Comparison of ENCODE assay signal across 12 mouse cellular contexts in the genomic region with DNA sequence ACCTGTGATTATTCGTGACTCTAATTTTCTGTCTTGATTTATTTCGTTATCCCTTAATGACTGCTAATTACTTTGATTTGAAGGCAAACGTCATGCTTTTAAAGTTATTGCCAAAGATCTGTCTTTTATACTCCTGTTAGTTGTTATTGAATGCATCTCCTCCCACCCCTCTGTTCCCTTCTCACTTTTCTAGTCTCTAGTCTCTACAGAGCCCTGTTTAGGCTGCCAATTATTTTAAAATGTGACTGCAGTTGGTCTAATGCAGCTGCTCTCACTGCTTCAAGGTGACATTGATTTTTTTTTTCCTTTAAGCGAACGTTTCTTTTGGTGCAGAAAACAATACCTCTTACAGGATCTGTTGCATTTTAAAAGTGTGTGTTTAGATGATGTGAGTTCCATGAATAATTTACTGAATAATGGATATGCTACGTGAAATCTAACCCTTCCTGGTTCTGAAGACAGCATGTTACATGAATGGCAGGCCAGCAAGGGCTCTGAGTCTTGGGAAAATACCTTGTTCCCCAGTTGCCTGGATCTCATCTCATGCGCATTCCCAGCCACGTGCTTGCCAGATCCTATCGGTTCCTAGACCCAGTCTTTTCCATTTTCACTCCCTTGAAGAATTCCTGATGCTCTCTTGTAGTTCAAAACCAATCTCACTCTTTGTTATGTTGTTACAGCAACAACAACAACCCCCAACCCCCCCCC.
DNase-seq lines count a peak whose midpoint lies in the region; ATAC-seq lines count a peak whose summit lies in the region.
"Had no signal": no experiment of that assay in that cellular context is flagged by ENCODE, and none has a peak within 500 bp of the region (broad histone marks: within the 10 kb centered on the region; RNA-seq: fewer than 3 reads in every experiment).

No protein-coding gene starts in this region.

- WGBS in forebrain, embryonic 11.5 days = 27% methylated on average over 9 of the region's 9 CpGs
- WGBS in limb, embryonic 11.5 days = 31% methylated on average over 9 of the region's 9 CpGs
- 32% methylated on average over 9 of the region's 9 CpGs for WGBS in intestine, embryonic 15.5 days

- no peak overlapping the region for H3K4me3 ChIP-seq in forebrain, embryonic 11.5 days (ENCODE audit: low read depth, low read length)
- no peak overlapping the region for H3K4me3 ChIP-seq in limb, embryonic 11.5 days (ENCODE audit: low read depth, low read length)
- H3K4me3 ChIP-seq in intestine, embryonic 15.5 days (replicated peaks) = no peak overlapping the region
- H3K4me3 ChIP-seq: lung, embryonic 15.5 days had no signal

- 0 out of 2 replicates have a peak overlapping the region, but pooled peaks have one; percentile 6 for H3K4me2 ChIP-seq in forebrain, embryonic 11.5 days (ENCODE audit: low read depth, low read length, severe bottlenecking)
- no peak overlapping the region for H3K4me2 ChIP-seq in limb, embryonic 11.5 days (ENCODE audit: low read depth, severe bottlenecking)
- no peak overlapping the region for H3K4me2 ChIP-seq in intestine, embryonic 15.5 days (replicated peaks)
- H3K4me2 ChIP-seq: lung, embryonic 15.5 days had no signal

- H3K36me3 ChIP-seq in forebrain, embryonic 11.5 days (ENCODE audit: control insufficient read depth, insufficient read depth, low read length) = no peaks in the 10 kb centered on the region
- H3K36me3 ChIP-seq in limb, embryonic 11.5 days (ENCODE audit: control insufficient read depth, insufficient read depth, low read length) = no peaks in the 10 kb centered on the region
- no peaks in the 10 kb centered on the region for H3K36me3 ChIP-seq in intestine, embryonic 15.5 days
- H3K36me3 ChIP-seq: lung, embryonic 15.5 days had no signal

- H3K9ac ChIP-seq in forebrain, embryonic 11.5 days (ENCODE audit: low read length) = no peak overlapping the region
- H3K9ac ChIP-seq in limb, embryonic 11.5 days (ENCODE audit: low read length) = no peak overlapping the region
- no peak overlapping the region for H3K9ac ChIP-seq in intestine, embryonic 15.5 days
- H3K9ac ChIP-seq: lung, embryonic 15.5 days had no signal

- H3K9me3 ChIP-seq in forebrain, embryonic 11.5 days (ENCODE audit: control insufficient read depth, low read length) = no peaks in the 10 kb centered on the region
- no peaks in the 10 kb centered on the region for H3K9me3 ChIP-seq in limb, embryonic 11.5 days (ENCODE audit: control insufficient read depth, low read length)
- H3K9me3 ChIP-seq in intestine, embryonic 15.5 days = no peaks in the 10 kb centered on the region
- H3K9me3 ChIP-seq: lung, embryonic 15.5 days had no signal

- peak; percentile 60; the same call in 1 of the 2 replicates for ATAC-seq in forebrain, embryonic 11.5 days (replicated peaks; ENCODE audit: low FRiP score)
- no peak for ATAC-seq in limb, embryonic 11.5 days (ENCODE audit: insufficient number of reproducible peaks, low FRiP score, low TSS enrichment, low read depth)
- ATAC-seq in intestine, embryonic 15.5 days = no peak

- DNase-seq in retina, embryonic 14.5 days (ENCODE audit: low spot score) = peak; percentile 38
- no peak for DNase-seq in retina, postnatal 1 day
- DNase-seq in forebrain, embryonic 11.5 days (ENCODE audit: low spot score) = peak; percentile 57
- peak; percentile 35 for DNase-seq in limb, embryonic 11.5 days (ENCODE audit: low spot score)
- DNase-seq in cerebellum, postnatal 4 days (ENCODE audit: low spot score in 2 of 2) = no peak
- DNase-seq in left cerebral cortex, adult 11 months (ENCODE audit: low spot score) = no peak
- DNase-seq: adrenal gland, postnatal 10 days; cerebellum, adult 9-10 months; spleen, adult 18-20 months; thymus, postnatal 14 days had no signal

- peak overlapping the region; percentile 66; the same call in 1 of the 2 replicates for H3K27ac ChIP-seq in forebrain, embryonic 11.5 days (ENCODE audit: low read depth, low read length)
- no peak overlapping the region for H3K27ac ChIP-seq in limb, embryonic 11.5 days (replicated peaks; ENCODE audit: low read depth, low read length)
- H3K27ac ChIP-seq in intestine, embryonic 15.5 days = no peak overlapping the region
- H3K27ac ChIP-seq: lung, embryonic 15.5 days had no signal

- peaks cover 2% of the 10 kb centered on the region; the same call in 1 of the 2 replicates for H3K4me1 ChIP-seq in forebrain, embryonic 11.5 days (replicated peaks; ENCODE audit: control insufficient read depth, insufficient read depth, low read length)
- no peaks in the 10 kb centered on the region for H3K4me1 ChIP-seq in limb, embryonic 11.5 days (ENCODE audit: control insufficient read depth, insufficient read depth, low read length)
- no peaks in the 10 kb centered on the region for H3K4me1 ChIP-seq in intestine, embryonic 15.5 days (replicated peaks)
- H3K4me1 ChIP-seq: lung, embryonic 15.5 days had no signal

- no peaks in the 10 kb centered on the region for H3K27me3 ChIP-seq in forebrain, embryonic 11.5 days (ENCODE audit: control insufficient read depth, insufficient read depth, low read length)
- no peaks in the 10 kb centered on the region for H3K27me3 ChIP-seq in limb, embryonic 11.5 days (ENCODE audit: control insufficient read depth, insufficient read depth, low read length)
- no peaks in the 10 kb centered on the region for H3K27me3 ChIP-seq in intestine, embryonic 15.5 days (replicated peaks)
- H3K27me3 ChIP-seq: lung, embryonic 15.5 days had no signal

Comparison
In these comparisons a context has a peak if more than half of its experiments do, and no peak if none do; other contexts are left out.
1. DNase-seq: peak in retina, embryonic 14.5 days (single experiment), forebrain, embryonic 11.5 days (single experiment) and limb, embryonic 11.5 days (single experiment); none in retina, postnatal 1 day (single experiment), cerebellum, postnatal 4 days (0 of 2) and left cerebral cortex, adult 11 months (single experiment).